Mouse (Mus musculus) spleen, postnatal 10 days (tissue): ENCODE results near the gene Olfr46.
"Not testable (repeated sequence)": the region's sequence is repeated elsewhere in the genome, so short reads cannot be mapped to it uniquely, and the experiment has no call there.

Experiments
- DNase-seq, 2 experiments: peaks; one replicate each; pipeline ENCODE4 v3.0.0; 2021 to 2022; ENCODE audit warnings: low spot score in 2 of 2

Gene Olfr46

DNA sequence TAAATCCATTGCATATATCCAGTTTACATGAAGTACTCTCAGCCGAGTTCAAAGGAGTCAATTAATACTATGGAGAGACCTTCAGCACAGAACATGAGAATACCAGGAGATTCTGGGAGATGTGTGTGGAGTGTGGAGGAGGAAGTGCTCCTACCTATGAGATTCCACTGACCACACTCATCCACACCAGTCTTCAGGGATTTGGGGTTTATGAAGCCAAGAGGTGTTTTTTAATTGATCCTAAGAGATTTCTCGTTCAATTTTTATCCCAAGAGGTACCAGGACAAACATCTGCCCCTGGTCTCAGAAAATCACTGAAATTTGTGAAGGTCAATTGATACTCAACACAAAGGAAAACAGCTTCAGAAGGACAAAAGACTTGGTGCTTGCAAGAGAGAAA, at the start of gene Olfr46:
Olfr46 (plus strand) TSS at position 301 of the 400 bp plus-strand sequence.
- DNase-seq = not testable (repeated sequence)

- no peak for DNase-seq
Observed at GRCm38 (mm10) chr7:140567586-140567985, 33.5 kb upstream of the Olfr46 start, which contains the start of gene Olfr538. Gene Olfr538 (plus strand): TSS chr7:140567886.

GRCm38 (mm10) chr7:140628670-140629069, 27.6 kb downstream of the Olfr46 start, which contains the start of gene Olfr61:
Gene Olfr61 (plus strand): TSS chr7:140628970.
- not testable (repeated sequence) for DNase-seq

GRCm38 (mm10) chr7:140630559-140630958, 29.5 kb downstream of the Olfr46 start:
- DNase-seq = no peak

GRCm38 (mm10) chr7:140646152-140646551, 45.1 kb downstream of the Olfr46 start, which contains the start of gene Olfr53:
Gene Olfr53 (plus strand): TSS chr7:140646452.
- DNase-seq = no peak

DNA sequence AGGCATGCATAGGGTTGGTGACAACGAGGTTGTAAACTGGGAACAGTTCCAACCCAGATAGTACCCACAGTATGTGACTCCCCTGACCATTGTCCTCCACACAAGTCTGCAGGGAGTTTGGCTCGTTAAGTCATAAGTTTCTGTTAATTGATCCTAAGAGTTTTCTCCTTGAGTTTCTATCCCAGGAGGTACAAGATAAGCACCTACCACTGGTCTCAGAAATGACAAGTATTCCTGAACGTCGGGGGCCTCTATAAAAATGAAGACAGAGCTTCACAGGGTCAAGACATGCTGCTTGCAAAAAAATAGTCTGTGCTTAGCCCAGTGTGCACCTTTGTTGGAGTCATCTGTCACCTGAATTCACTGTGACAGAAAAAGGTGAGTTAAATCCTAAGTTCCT, 58.6 kb downstream of the Olfr46 start, which contains the start of gene Olfr539:
Olfr539 (plus strand) TSS at position 301 of the 400 bp plus-strand sequence.
- DNase-seq = no peak
